Mouse (Mus musculus): ENCODE results near the gene Papln. TPM values are rescaled to one million over a fixed set of nuclear protein-coding genes. Genes with fewer than 3 reads are reported as not detected.

Papln gene
- polyA plus RNA-seq, 1 experiment = 0.59 TPM

- Histone ChIP-seq H3K4me3 (ENCODE audit: insufficient read depth, low read depth, low read length) (no peak overlapping the region), H3K27ac (replicated peaks; ENCODE audit: low read depth, low read length) (no peak overlapping the region), H3K4me1 (ENCODE audit: control insufficient read depth, insufficient read depth, insufficient read length, low read length) (no peaks in the 10 kb centered on the region)
Measured at GRCm38 (mm10) chr12:83841409-83842190, 78.2 kb downstream of the Papln start.

Other genes with a start within 250 kb of the Papln start
- 17.8 and 19.6 TPM in 2 replicates for gene Dcaf4, start 243.2 kb upstream of the Papln start, polyA plus RNA-seq (2012; ENCODE audit: insufficient read depth, insufficient read length, missing spikeins)
- gene Zfyve1, start 166.4 kb upstream of the Papln start, polyA plus RNA-seq (2012; ENCODE audit: insufficient read depth, insufficient read length, missing spikeins) = 10.3 and 12.3 TPM in 2 replicates
- gene Rbm25, start 132.4 kb upstream of the Papln start, polyA plus RNA-seq (2012; ENCODE audit: insufficient read depth, insufficient read length, missing spikeins) = 27.9 and 46.4 TPM in 2 replicates
- gene Psen1, start 75.5 kb upstream of the Papln start, polyA plus RNA-seq (2012; ENCODE audit: insufficient read depth, insufficient read length, missing spikeins) = 18.9 and 19.6 TPM in 2 replicates
- gene Numb, start 158.3 kb downstream of the Papln start, polyA plus RNA-seq (2012; ENCODE audit: insufficient read depth, insufficient read length, missing spikeins) = 11.9 and 13.3 TPM in 2 replicates
- gene Riox1, start 187.0 kb downstream of the Papln start, polyA plus RNA-seq (2012; ENCODE audit: insufficient read depth, insufficient read length, missing spikeins) = 1.3 and 2.3 TPM in 2 replicates
- not detected in 2 replicates for gene Heatr4, start 221.2 kb downstream of the Papln start, polyA plus RNA-seq (2012; ENCODE audit: insufficient read depth, insufficient read length, missing spikeins)
- gene Acot2, start 224.2 kb downstream of the Papln start, polyA plus RNA-seq (2012; ENCODE audit: insufficient read depth, insufficient read length, missing spikeins) = 58.8 and 67.3 TPM in 2 replicates
- 5.2 TPM in 1 of 2 replicates, not detected in the other for gene Acot1, start 245.9 kb downstream of the Papln start, polyA plus RNA-seq (2012; ENCODE audit: insufficient read depth, insufficient read length, missing spikeins)